Mouse (Mus musculus) lung, postnatal 0 days (tissue): Measurements from ENCODE around the gene Vat1l. TPM values are rescaled to one million over a fixed set of nuclear protein-coding genes. Genes with fewer than 3 reads are reported as not detected.

Source experiments
- ATAC-seq: fragments of 200-750 bp; cut with Nextera tagmentation; 2 replicates; pipeline ENCODE4 v1.8.0; 2017; ENCODE audit warnings: moderate library complexity
- DNase-seq: peaks from one replicate; pipeline ENCODE4 v3.0.0-alpha.2; 2016; ENCODE audit warnings: low spot score
- H3K27ac ChIP-seq: fragments of 300-500 bp; sonication (generic); 2 replicates; pipeline ENCODE4 v1.5.1; 2014; ENCODE audit warnings: antibody characterized with exemption, mild to moderate bottlenecking, low read length, mixed read lengths
- H3K27me3 ChIP-seq: fragments of 300-500 bp; sonication (generic); replicated peaks from 2 replicates; pipeline ENCODE4 v1.6.1; 2014; ENCODE audit warnings: low read length, mixed read lengths; ENCODE audit not compliant: insufficient read depth
- H3K36me3 ChIP-seq: fragments of 300-500 bp; sonication (generic); 2 replicates; pipeline ENCODE4 v1.6.1; 2014; ENCODE audit warnings: low read length, mixed read lengths; ENCODE audit not compliant: insufficient read depth
- H3K4me1 ChIP-seq: fragments of 300-500 bp; sonication (generic); 2 replicates; pipeline ENCODE4 v1.6.1; 2014; ENCODE audit warnings: antibody characterized with exemption, low read depth, low read length, mixed read lengths; ENCODE audit not compliant: insufficient read depth
- H3K4me2 ChIP-seq: fragments of 300-500 bp; sonication (generic); replicated peaks from 2 replicates; pipeline ENCODE4 v1.6.1; 2014; ENCODE audit warnings: low read depth, mild to moderate bottlenecking, low read length, moderate library complexity, mixed read lengths
- H3K4me3 ChIP-seq: fragments of 300-500 bp; sonication (generic); 2 replicates; pipeline ENCODE4 v1.5.1; 2014; ENCODE audit warnings: low read depth, low read length
- H3K9ac ChIP-seq: fragments of 300-500 bp; sonication (generic); replicated peaks from 2 replicates; pipeline ENCODE4 v1.6.1; 2014; ENCODE audit warnings: low read depth, mild to moderate bottlenecking
- H3K9me3 ChIP-seq: fragments of 300-500 bp; sonication (generic); 2 replicates; pipeline ENCODE4 v1.6.1; 2016; ENCODE audit warnings: low read length, mixed read lengths
- CTCF ChIP-seq: IDR thresholded peaks from 2 replicates; pipeline ENCODE4 v1.5.1; 2016; ENCODE audit warnings: antibody characterized with exemption, mild to moderate bottlenecking
- EP300 ChIP-seq: IDR thresholded peaks from 2 replicates; pipeline ENCODE4 v1.6.1; 2016; ENCODE audit warnings: antibody characterized with exemption, mild to moderate bottlenecking, control low read depth
- WGBS: fragments of 180-500 bp; shearing (Covaris S2); extraction: QIAGEN DNeasy Blood & Tissue Kit; methylation state at CpG from one replicate; pipeline ENCODE4 v1.1.7; 2014; 5-methylcytosine and 5-hydroxymethylcytosine counted together
- polyA plus RNA-seq: library from polyadenylated mRNA; unstranded; fragments of >200 nt; fragmentation: Nextera tagmentation; extraction: Ambion mirVana; gene quantifications from 2 replicates; pipeline ENCODE4 v1.2.1, GENCODE M21; 2015

Gene Vat1l
- polyA plus RNA-seq, 1 experiment from 2014 or later, result 0.06 TPM

DNA sequence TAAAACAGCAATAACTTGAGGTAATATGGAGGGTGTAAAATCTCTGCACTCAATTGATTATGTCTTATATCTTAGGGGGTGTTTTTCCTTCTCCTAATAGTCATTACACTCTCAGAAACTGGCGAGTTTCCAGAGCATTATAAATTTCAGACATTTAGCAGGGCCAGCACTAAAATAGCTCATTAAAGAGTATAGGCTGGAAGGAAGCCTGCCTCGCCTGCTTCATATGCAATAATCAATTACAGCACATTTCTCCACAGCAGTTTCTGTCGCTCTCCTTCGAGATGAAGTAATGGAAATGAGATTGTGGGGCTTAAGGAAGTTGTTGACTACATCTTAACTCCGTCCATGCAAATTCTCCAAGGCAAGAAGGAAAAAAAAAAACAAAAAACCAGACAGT is 139.4 kb downstream of the Vat1l start:
- no peaks in the 10 kb centered on the region for H3K4me1 ChIP-seq

GRCm38 (mm10) chr8:114346045-114346444 is 140.6 kb downstream of the Vat1l start:
- no peaks in the 10 kb centered on the region for H3K9me3 ChIP-seq
- H3K4me1 ChIP-seq, result no peaks in the 10 kb centered on the region
- no peak for DNase-seq
- no peaks in the 10 kb centered on the region for H3K27me3 ChIP-seq
- H3K36me3 ChIP-seq, result no peaks in the 10 kb centered on the region
- H3K4me2 ChIP-seq, result no peak overlapping the region
- WGBS, result 57% methylated on average over 1 of the region's 2 CpGs
- no peak overlapping the region for H3K4me3 ChIP-seq
- H3K9ac ChIP-seq, result no peak overlapping the region
- no peak for ATAC-seq
- no peak overlapping the region for H3K27ac ChIP-seq
- TF ChIP-seq CTCF, result no peak
- TF ChIP-seq EP300, result no peak

More for the DNA sequence above, 139.4 kb downstream of the Vat1l start:
- TF ChIP-seq CTCF (no peak), EP300 (no peak)
- H3K36me3 ChIP-seq, result no peaks in the 10 kb centered on the region
- H3K9ac ChIP-seq, result no peak overlapping the region
- H3K27ac ChIP-seq, result no peak overlapping the region
- DNase-seq (no peak), ATAC-seq (no peak)
- 54% methylated on average over 5 of the region's 5 CpGs for WGBS
- no peak overlapping the region for H3K4me3 ChIP-seq
- H3K27me3 ChIP-seq, result no peaks in the 10 kb centered on the region
- H3K4me2 ChIP-seq, result no peak overlapping the region
- H3K9me3 ChIP-seq, result no peaks in the 10 kb centered on the region

DNA sequence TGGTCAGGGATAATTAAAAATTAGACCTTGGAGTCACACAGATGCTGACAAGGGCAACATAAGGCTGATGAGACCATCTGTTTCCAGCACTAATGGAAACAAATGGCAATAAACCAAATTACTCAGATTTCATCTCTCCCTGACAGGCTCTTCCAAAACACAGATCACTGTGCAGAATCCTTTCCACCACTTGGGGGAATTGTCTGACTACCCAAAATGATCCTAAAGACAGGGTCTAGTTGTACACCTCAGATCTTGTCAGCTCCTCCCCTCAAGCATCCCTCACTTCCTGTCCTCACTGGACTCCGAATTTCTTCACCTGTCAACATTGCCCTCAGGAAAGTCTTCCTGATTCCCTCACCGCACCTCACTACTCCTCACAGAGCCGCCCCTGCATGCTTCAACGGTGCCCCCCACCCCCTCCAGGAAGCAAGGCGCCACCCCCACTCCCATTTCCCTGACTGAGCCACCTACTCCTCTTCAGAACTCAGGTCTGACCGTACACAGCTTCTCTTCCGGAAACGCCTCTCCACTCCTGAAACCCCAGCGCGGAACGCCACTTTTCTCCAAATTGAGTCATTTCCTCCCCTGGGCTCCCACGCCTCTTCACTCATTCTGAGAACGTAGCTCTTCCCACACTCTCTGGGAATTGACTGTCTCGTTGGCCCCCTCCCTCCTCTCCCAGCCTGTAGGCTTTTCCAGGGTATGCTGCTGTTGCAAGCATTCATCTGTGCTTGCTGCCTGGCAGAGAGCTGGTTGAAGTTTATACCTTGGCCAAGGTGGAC is 146.4 kb downstream of the Vat1l start:
- WGBS, result 29% methylated on average over 14 of the region's 14 CpGs
- Histone ChIP-seq H3K4me2 (peak overlapping the region; percentile 30), H3K9me3 (no peaks in the 10 kb centered on the region), H3K27ac (no peak overlapping the region), H3K9ac (no peak overlapping the region), H3K4me1 (no peaks in the 10 kb centered on the region), H3K27me3 (no peaks in the 10 kb centered on the region), H3K4me3 (no peak overlapping the region), H3K36me3 (no peaks in the 10 kb centered on the region)
- TF ChIP-seq CTCF (no peak), EP300 (no peak)
- ATAC-seq (no peak), DNase-seq (peak; percentile 10)

DNA sequence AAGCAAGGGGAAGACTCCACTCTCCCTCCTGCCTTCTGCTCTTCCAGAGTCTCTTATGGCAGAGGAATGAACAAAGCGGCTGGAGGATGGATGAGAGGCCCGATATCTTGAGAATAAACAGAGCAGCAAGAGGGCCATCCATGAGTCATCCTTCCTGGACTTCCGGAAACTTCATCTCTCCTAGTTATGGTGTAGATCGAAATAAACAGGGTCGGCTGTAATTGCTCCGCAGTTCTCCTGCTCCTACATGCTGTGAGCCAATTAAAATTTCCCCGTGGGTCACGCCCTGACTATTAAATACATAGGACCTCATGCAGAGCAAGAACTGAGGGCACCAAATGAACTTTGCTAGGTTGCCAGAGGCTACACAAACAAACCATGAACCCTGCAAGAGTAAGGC is 155.1 kb downstream of the Vat1l start:
- Histone ChIP-seq H3K4me3 (no peak overlapping the region), H3K9ac (no peak overlapping the region), H3K4me2 (no peak overlapping the region), H3K4me1 (no peaks in the 10 kb centered on the region), H3K27ac (no peak overlapping the region), H3K9me3 (no peaks in the 10 kb centered on the region), H3K36me3 (no peaks in the 10 kb centered on the region), H3K27me3 (no peaks in the 10 kb centered on the region)
- TF ChIP-seq CTCF (no peak), EP300 (no peak)
- ATAC-seq (no peak), DNase-seq (no peak)
- WGBS, result 53% methylated on average over 8 of the region's 8 CpGs

DNA sequence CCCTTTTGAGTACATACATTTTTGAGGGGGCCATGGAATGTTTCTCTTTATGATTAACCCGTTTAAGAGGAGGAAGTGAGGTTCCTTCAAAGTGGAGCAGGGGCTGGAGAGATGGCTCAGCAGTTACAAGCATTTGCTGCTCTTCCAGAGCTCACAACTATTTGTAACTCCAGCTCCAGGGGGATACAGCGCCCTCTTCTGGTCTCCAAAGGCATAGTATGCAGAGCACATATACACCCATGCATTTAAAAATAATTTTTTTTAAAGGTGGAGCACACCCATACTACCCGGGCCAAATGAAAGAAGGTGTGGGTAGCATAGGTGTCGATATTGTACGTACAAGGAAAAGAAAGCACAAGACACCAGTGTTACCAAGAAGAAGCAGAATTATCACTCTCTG is 157.8 kb downstream of the Vat1l start:
- Histone ChIP-seq H3K4me1 (no peaks in the 10 kb centered on the region), H3K9ac (no peak overlapping the region), H3K9me3 (no peaks in the 10 kb centered on the region), H3K27ac (no peak overlapping the region), H3K4me3 (no peak overlapping the region), H3K36me3 (no peaks in the 10 kb centered on the region), H3K27me3 (no peaks in the 10 kb centered on the region), H3K4me2 (no peak overlapping the region)
- ATAC-seq (no peak), DNase-seq (peak; percentile 11)
- WGBS, result 54% methylated on average over 5 of the region's 5 CpGs
- TF ChIP-seq EP300 (no peak), CTCF (peak; percentile 49; the same call in 1 of the 2 replicates)

GRCm38 (mm10) chr8:114363656-114364055 is 158.2 kb downstream of the Vat1l start:
- no peaks in the 10 kb centered on the region for H3K4me1 ChIP-seq
- H3K27me3 ChIP-seq, result no peaks in the 10 kb centered on the region
- no peak overlapping the region for H3K4me2 ChIP-seq
- no peak overlapping the region for H3K27ac ChIP-seq
- DNase-seq (no peak), ATAC-seq (no peak)
- H3K36me3 ChIP-seq, result no peaks in the 10 kb centered on the region
- H3K4me3 ChIP-seq, result no peak overlapping the region
- H3K9me3 ChIP-seq, result no peaks in the 10 kb centered on the region
- H3K9ac ChIP-seq, result no peak overlapping the region
- TF ChIP-seq EP300 (no peak), CTCF (no peak)
- WGBS, result 44% methylated on average over 8 of the region's 8 CpGs
